Mouse (Mus musculus) hindbrain, embryonic 12.5 days (tissue): ENCODE data around the gene H2-K1. TPM values are rescaled to one million over a fixed set of nuclear protein-coding genes. Genes with fewer than 3 reads are reported as not detected.

Source experiments
- ATAC-seq: fragments of 200-750 bp; cut with Nextera tagmentation; 2 replicates; pipeline ENCODE4 v1.8.0; 2017; ENCODE audit warnings: moderate TSS enrichment; ENCODE audit not compliant: low FRiP score
- H3K27ac ChIP-seq: fragments of 300-500 bp; sonication (generic); 2 replicates; pipeline ENCODE4 v1.5.1; 2016; ENCODE audit warnings: mild to moderate bottlenecking
- H3K27me3 ChIP-seq: fragments of 300-500 bp; sonication (generic); 2 replicates; pipeline ENCODE4 v1.6.1; 2016; ENCODE audit warnings: mild to moderate bottlenecking
- H3K36me3 ChIP-seq: fragments of 300-500 bp; sonication (generic); 2 replicates; pipeline ENCODE4 v1.6.1; 2016; ENCODE audit warnings: mild to moderate bottlenecking
- H3K4me1 ChIP-seq: fragments of 300-500 bp; sonication (generic); 2 replicates; pipeline ENCODE4 v1.6.1; 2016
- H3K4me2 ChIP-seq: fragments of 300-500 bp; sonication (generic); replicated peaks from 2 replicates; pipeline ENCODE4 v1.6.1; 2016; ENCODE audit warnings: mild to moderate bottlenecking
- H3K4me3 ChIP-seq: fragments of 300-500 bp; sonication (generic); 2 replicates; pipeline ENCODE4 v1.5.1; 2016; ENCODE audit warnings: mild to moderate bottlenecking
- H3K9ac ChIP-seq: fragments of 300-500 bp; sonication (generic); 2 replicates; pipeline ENCODE4 v1.6.1; 2016; ENCODE audit warnings: mild to moderate bottlenecking, moderate library complexity
- H3K9me3 ChIP-seq: fragments of 300-500 bp; sonication (generic); replicated peaks from 2 replicates; pipeline ENCODE4 v1.6.1; 2016; ENCODE audit warnings: mild to moderate bottlenecking
- WGBS: fragments of 180-500 bp; shearing (Covaris S2); methylation state at CpG from one replicate; pipeline ENCODE4 v1.1.7; 2016; 5-methylcytosine and 5-hydroxymethylcytosine counted together
- polyA plus RNA-seq: library from polyadenylated mRNA; unstranded; fragments of >200 nt; fragmentation: Nextera tagmentation; extraction: Ambion mirVana; gene quantifications from 2 replicates; pipeline ENCODE4 v1.2.1, GENCODE M21; 2016

H2-K1 gene
- polyA plus RNA-seq, 1 experiment from 2014 or later = 16.6 TPM

- H3K27ac ChIP-seq = peak overlapping the region; percentile 97
- peak overlapping the region; percentile 77 for H3K4me3 ChIP-seq
- H3K27me3 ChIP-seq = no peaks in the 10 kb centered on the region
- peaks cover 3% of the 10 kb centered on the region; the same call in 1 of the 2 replicates for H3K9me3 ChIP-seq
- 4% methylated on average over 7 of the region's 7 CpGs for WGBS
- H3K36me3 ChIP-seq = peaks cover 42% of the 10 kb centered on the region
- H3K9ac ChIP-seq = peak overlapping the region; percentile 88
- H3K4me1 ChIP-seq = peaks cover 67% of the 10 kb centered on the region
- peak; percentile 51 for ATAC-seq
- H3K4me2 ChIP-seq = peak overlapping the region; percentile 89
Measured at GRCm38 (mm10) chr17:34025756-34026151, 25.6 kb upstream of the H2-K1 start.

- H3K27me3 ChIP-seq = no peaks in the 10 kb centered on the region
- H3K36me3 ChIP-seq = peaks cover 49% of the 10 kb centered on the region
- H3K4me1 ChIP-seq = peaks cover 61% of the 10 kb centered on the region
- peak overlapping the region; percentile 77 for H3K4me3 ChIP-seq
- under 1% methylated on average over 57 of the region's 57 CpGs for WGBS
- peak; percentile 33 for ATAC-seq
- peak overlapping the region; percentile 88 for H3K9ac ChIP-seq
- H3K27ac ChIP-seq = peak overlapping the region; percentile 97
- H3K9me3 ChIP-seq = peaks cover 6% of the 10 kb centered on the region; the same call in 1 of the 2 replicates
- H3K4me2 ChIP-seq = peak overlapping the region; percentile 89
Measured at GRCm38 (mm10) chr17:34024861-34025755, 25.0 kb upstream of the H2-K1 start.

- ATAC-seq = peak; percentile 64
- under 1% methylated on average over 42 of the region's 58 CpGs for WGBS
- H3K4me1 ChIP-seq = peaks cover 54% of the 10 kb centered on the region
Measured at GRCm38 (mm10) chr17:34024317-34024821, 24.2 kb upstream of the H2-K1 start, which contains the start of gene Ring1. TSS of gene Ring1 (minus strand) at chr17:34024680.

GRCm38 (mm10) chr17:34023678-34024077 lies 23.5 kb upstream of the H2-K1 start:
- H3K36me3 ChIP-seq = peaks cover 37% of the 10 kb centered on the region
- peak overlapping the region; percentile 77 for H3K4me3 ChIP-seq
- peak overlapping the region; percentile 97 for H3K27ac ChIP-seq
- peaks cover 14% of the 10 kb centered on the region; the same call in 1 of the 2 replicates for H3K9me3 ChIP-seq
- H3K4me1 ChIP-seq = peaks cover 47% of the 10 kb centered on the region
- 64% methylated on average over 9 of the region's 9 CpGs for WGBS
- H3K4me2 ChIP-seq = peak overlapping the region; percentile 89
- peak overlapping the region; percentile 88 for H3K9ac ChIP-seq
- H3K27me3 ChIP-seq = no peaks in the 10 kb centered on the region
- no peak for ATAC-seq

More at GRCm38 (mm10) chr17:34024317-34024821, 24.2 kb upstream of the H2-K1 start, which contains the start of gene Ring1:
- Histone ChIP-seq H3K9me3 (peaks cover 14% of the 10 kb centered on the region; the same call in 1 of the 2 replicates), H3K27ac (peak within 1 kb of the TSS; percentile 97), H3K36me3 (peaks cover 44% of the 10 kb centered on the region), H3K4me3 (peak within 1 kb of the TSS; percentile 77), H3K4me2 (peak within 1 kb of the TSS; percentile 89), H3K27me3 (no peaks in the 10 kb centered on the region), H3K9ac (peak within 1 kb of the TSS; percentile 88)

GRCm38 (mm10) chr17:34022987-34023386 lies 22.8 kb upstream of the H2-K1 start:
- Histone ChIP-seq H3K4me1 (peaks cover 40% of the 10 kb centered on the region), H3K4me3 (no peak overlapping the region), H3K36me3 (peaks cover 34% of the 10 kb centered on the region), H3K27me3 (no peaks in the 10 kb centered on the region), H3K9me3 (peaks cover 14% of the 10 kb centered on the region; the same call in 1 of the 2 replicates), H3K9ac (no peak overlapping the region), H3K27ac (no peak overlapping the region), H3K4me2 (no peak overlapping the region)
- 98% methylated on average over 20 of the region's 20 CpGs for WGBS
- no peak for ATAC-seq

GRCm38 (mm10) chr17:34022414-34022783 lies 22.3 kb upstream of the H2-K1 start:
- H3K9ac ChIP-seq = no peak overlapping the region
- H3K9me3 ChIP-seq = peaks cover 14% of the 10 kb centered on the region; the same call in 1 of the 2 replicates
- H3K36me3 ChIP-seq = peaks cover 34% of the 10 kb centered on the region
- H3K4me2 ChIP-seq = no peak overlapping the region
- no peak overlapping the region for H3K27ac ChIP-seq
- peaks cover 37% of the 10 kb centered on the region for H3K4me1 ChIP-seq
- ATAC-seq = no peak
- H3K27me3 ChIP-seq = no peaks in the 10 kb centered on the region
- 92% methylated on average over 14 of the region's 14 CpGs for WGBS
- no peak overlapping the region for H3K4me3 ChIP-seq

GRCm38 (mm10) chr17:34021539-34022413 lies 21.6 kb upstream of the H2-K1 start:
- Histone ChIP-seq H3K9me3 (peaks cover 14% of the 10 kb centered on the region; the same call in 1 of the 2 replicates), H3K9ac (no peak overlapping the region), H3K4me2 (no peak overlapping the region), H3K4me1 (peaks cover 30% of the 10 kb centered on the region), H3K36me3 (peaks cover 34% of the 10 kb centered on the region), H3K27me3 (no peaks in the 10 kb centered on the region), H3K27ac (no peak overlapping the region), H3K4me3 (no peak overlapping the region)
- no peak for ATAC-seq
- WGBS = 95% methylated on average over 22 of the region's 23 CpGs

GRCm38 (mm10) chr17:34013436-34013835 lies 13.3 kb upstream of the H2-K1 start:
- Histone ChIP-seq H3K27me3 (no peaks in the 10 kb centered on the region), H3K4me2 (no peak overlapping the region), H3K36me3 (0 out of 2 replicates have a peak, but pooled peaks cover 6% of the 10 kb centered on the region), H3K4me1 (no peaks in the 10 kb centered on the region), H3K27ac (no peak overlapping the region), H3K9me3 (no peaks in the 10 kb centered on the region), H3K4me3 (no peak overlapping the region), H3K9ac (no peak overlapping the region)
- 91% methylated on average over 8 of the region's 8 CpGs for WGBS
- no peak for ATAC-seq

- no peaks in the 10 kb centered on the region for H3K4me1 ChIP-seq
- H3K4me2 ChIP-seq = no peak overlapping the region
- WGBS = 66% methylated on average over 5 of the region's 5 CpGs
- H3K27me3 ChIP-seq = no peaks in the 10 kb centered on the region
- 0 out of 2 replicates have a peak, but pooled peaks cover 3% of the 10 kb centered on the region for H3K36me3 ChIP-seq
- H3K9me3 ChIP-seq = no peaks in the 10 kb centered on the region; the same call in 1 of the 2 replicates
- ATAC-seq = no peak
- H3K27ac ChIP-seq = no peak overlapping the region
- H3K9ac ChIP-seq = no peak overlapping the region
- no peak overlapping the region for H3K4me3 ChIP-seq
Measured at GRCm38 (mm10) chr17:34010156-34010555, 10.0 kb upstream of the H2-K1 start.

- no peak for ATAC-seq
- H3K9me3 ChIP-seq = no peaks in the 10 kb centered on the region; the same call in 1 of the 2 replicates
- H3K4me1 ChIP-seq = no peaks in the 10 kb centered on the region
- no peak overlapping the region for H3K9ac ChIP-seq
- H3K4me3 ChIP-seq = no peak overlapping the region
- no peaks in the 10 kb centered on the region for H3K36me3 ChIP-seq
- peaks cover 9% of the 10 kb centered on the region for H3K27me3 ChIP-seq
- 44% methylated on average over 2 of the region's 2 CpGs for WGBS
- H3K4me2 ChIP-seq = no peak overlapping the region
- no peak overlapping the region for H3K27ac ChIP-seq
Measured at GRCm38 (mm10) chr17:34006570-34006969, 6.4 kb upstream of the H2-K1 start.

- Histone ChIP-seq H3K4me2 (no peak overlapping the region), H3K9ac (no peak overlapping the region), H3K27me3 (peaks cover 38% of the 10 kb centered on the region), H3K4me3 (no peak overlapping the region), H3K36me3 (no peaks in the 10 kb centered on the region), H3K27ac (no peak overlapping the region), H3K4me1 (peaks cover 14% of the 10 kb centered on the region), H3K9me3 (no peaks in the 10 kb centered on the region; the same call in 1 of the 2 replicates)
- WGBS = 4% methylated on average over 5 of the region's 5 CpGs
- no peak for ATAC-seq
Measured at GRCm38 (mm10) chr17:34003426-34003825, 3.3 kb upstream of the H2-K1 start.
